Mouse (Mus musculus) megakaryocyte, embryonic 14.5 days (primary cell): ENCODE measurements around the gene Lhfp. TPM values are rescaled to one million over a fixed set of nuclear protein-coding genes. Genes with fewer than 3 reads are reported as not detected.

Experiments used
- H3K27me3 ChIP-seq: replicated peaks from 2 replicates; pipeline ENCODE3; 2012; ENCODE audit warnings: inconsistent platforms
- H3K36me3 ChIP-seq: replicated peaks from 2 replicates; pipeline ENCODE3; 2012; ENCODE audit warnings: low read length, inconsistent platforms, mixed read lengths
- H3K4me1 ChIP-seq: 2 replicates; pipeline ENCODE4 v1.6.1; 2012; ENCODE audit warnings: inconsistent platforms
- H3K4me3 ChIP-seq: replicated peaks from 2 replicates; pipeline ENCODE3; 2012; ENCODE audit warnings: moderate library complexity, mild to moderate bottlenecking, inconsistent platforms
- H3K9me3 ChIP-seq: 2 replicates; pipeline ENCODE4 v1.6.1; 2012; ENCODE audit warnings: inconsistent platforms
- FLI1 ChIP-seq: IDR thresholded peaks from 2 replicates; pipeline ENCODE4 v1.6.1; 2012; ENCODE audit warnings: low read length, inconsistent platforms, mixed read lengths
- GATA1 ChIP-seq: IDR thresholded peaks from 3 replicates; pipeline ENCODE4 v1.6.1; 2012; ENCODE audit warnings: mixed read lengths, low read length, inconsistent platforms, borderline replicate concordance
- polyA plus RNA-seq: library from polyadenylated mRNA; stranded (reverse); fragments of >175 nt; gene quantifications from 2 replicates; pipeline ENCODE4 v1.2.3, GENCODE M21; 2012; ENCODE audit warnings: low replicate concordance; ENCODE audit not compliant: insufficient read depth

The Lhfp gene
- polyA plus RNA-seq, 1 experiment = 1.0 TPM

DNA sequence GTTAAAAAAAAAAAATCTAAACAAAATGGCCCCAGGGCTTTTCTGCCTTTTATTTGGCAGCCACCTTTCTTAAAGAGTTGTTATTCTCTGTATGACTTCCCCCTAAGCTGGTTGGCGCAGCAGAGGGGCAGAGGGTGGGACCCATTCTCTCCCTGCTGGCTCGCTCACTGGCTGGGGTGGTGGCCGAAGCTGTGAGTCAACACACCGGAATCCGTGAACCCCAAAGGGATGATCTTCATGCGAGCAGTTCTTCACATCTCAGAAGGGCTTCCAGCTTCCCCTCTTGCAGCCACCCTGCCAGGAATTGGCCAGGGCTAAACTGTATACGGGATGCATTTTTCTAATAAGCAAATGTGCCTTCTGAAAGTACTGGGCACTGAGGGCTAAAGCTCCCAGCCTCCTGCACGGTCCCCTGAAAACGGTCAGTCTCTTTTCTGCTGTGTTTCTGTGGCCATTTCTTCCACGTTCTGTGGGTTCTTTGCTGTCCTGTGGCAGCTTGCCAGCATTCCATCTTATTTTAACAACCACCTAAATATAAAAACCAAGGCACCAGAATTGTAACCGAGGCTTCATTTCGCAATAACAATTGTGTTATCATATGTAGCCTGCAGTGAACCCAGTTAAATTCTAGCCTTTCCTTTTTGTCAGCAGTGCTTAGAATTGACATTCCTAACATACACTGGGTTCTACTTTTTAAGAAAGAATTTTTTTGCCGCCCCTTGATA, 22.3 kb downstream of the Lhfp start:
- no peak overlapping the region for H3K4me3 ChIP-seq
- H3K36me3 ChIP-seq = no peaks in the 10 kb centered on the region
- H3K9me3 ChIP-seq = peaks cover 7% of the 10 kb centered on the region; the same call in 1 of the 2 replicates
- no peaks in the 10 kb centered on the region for H3K27me3 ChIP-seq
- peaks cover 9% of the 10 kb centered on the region for H3K4me1 ChIP-seq
- TF ChIP-seq FLI1 (no peak), GATA1 (no peak)

DNA sequence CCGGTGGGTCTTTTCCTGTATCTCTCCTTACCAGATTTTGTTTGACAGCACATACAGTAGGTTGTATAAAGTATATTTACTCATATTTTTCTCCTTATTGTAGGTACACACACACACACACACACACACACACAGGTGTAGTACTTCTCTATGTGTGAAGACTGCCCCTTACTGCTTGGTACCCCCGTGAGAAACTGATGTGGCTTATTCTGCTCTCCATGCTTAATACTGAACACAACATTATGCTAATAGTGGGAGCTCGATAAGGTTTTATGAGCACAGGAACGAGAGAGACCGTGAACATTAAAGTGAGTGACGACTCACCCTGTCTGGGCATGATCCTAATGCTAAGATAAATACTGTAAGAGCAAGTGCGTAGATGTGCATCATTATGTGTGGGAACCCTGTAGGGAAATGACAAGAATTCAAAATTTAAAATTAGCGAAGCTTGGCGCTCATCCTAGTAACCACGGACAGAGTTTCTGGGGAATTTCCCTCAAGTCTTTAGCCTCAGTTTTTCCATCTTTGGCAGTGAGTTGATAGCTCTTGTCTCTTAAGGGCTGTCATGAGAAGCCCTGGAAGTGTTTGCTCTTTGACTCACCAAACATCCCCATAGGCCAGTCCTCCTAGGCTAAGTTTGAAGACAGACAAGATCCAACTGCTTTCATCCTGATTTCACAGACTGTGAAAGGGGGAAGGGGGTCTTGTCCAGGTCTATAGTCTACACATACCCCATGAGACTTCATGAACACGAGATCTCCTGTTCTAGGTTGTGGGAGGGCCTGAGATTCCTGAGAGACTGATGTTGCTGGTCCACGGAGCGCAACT, 24.2 kb downstream of the Lhfp start:
- H3K4me3 ChIP-seq = no peak overlapping the region
- no peak for TF ChIP-seq FLI1
- no peak for TF ChIP-seq GATA1
- H3K4me1 ChIP-seq = no peaks in the 10 kb centered on the region
- H3K9me3 ChIP-seq = peaks cover 7% of the 10 kb centered on the region; the same call in 1 of the 2 replicates
- no peaks in the 10 kb centered on the region for H3K36me3 ChIP-seq
- no peaks in the 10 kb centered on the region for H3K27me3 ChIP-seq

GRCm38 (mm10) chr3:53066095-53066372, 24.7 kb downstream of the Lhfp start:
- no peaks in the 10 kb centered on the region for H3K36me3 ChIP-seq
- no peaks in the 10 kb centered on the region for H3K4me1 ChIP-seq
- H3K4me3 ChIP-seq = no peak overlapping the region
- peaks cover 7% of the 10 kb centered on the region; the same call in 1 of the 2 replicates for H3K9me3 ChIP-seq
- H3K27me3 ChIP-seq = no peaks in the 10 kb centered on the region
- no peak for TF ChIP-seq FLI1
- no peak for TF ChIP-seq GATA1

DNA sequence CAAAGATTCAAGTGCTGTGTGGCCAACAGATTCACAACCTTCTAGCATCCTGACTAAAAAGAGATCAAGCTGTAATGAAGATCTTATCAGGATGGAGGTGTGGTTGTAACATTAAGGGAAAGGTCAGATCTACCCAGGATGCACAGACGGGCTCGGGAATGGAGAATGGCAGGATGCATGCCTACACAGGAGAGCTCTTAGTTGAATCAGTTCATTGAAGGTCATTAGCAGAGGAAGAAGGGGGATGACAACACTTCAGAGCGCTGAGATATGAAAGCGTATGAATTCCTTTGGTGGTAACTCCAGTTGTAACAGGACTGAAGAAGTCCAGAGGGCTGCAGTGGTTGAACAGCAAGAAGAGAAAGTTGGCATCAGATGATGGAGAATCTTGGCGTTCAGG, 27.1 kb downstream of the Lhfp start:
- Histone ChIP-seq H3K36me3 (no peaks in the 10 kb centered on the region), H3K9me3 (peaks cover 7% of the 10 kb centered on the region; the same call in 1 of the 2 replicates), H3K4me1 (no peaks in the 10 kb centered on the region), H3K27me3 (no peaks in the 10 kb centered on the region), H3K4me3 (no peak overlapping the region)
- no peak for TF ChIP-seq GATA1
- no peak for TF ChIP-seq FLI1

GRCm38 (mm10) chr3:53074264-53074663, 32.9 kb downstream of the Lhfp start:
- TF ChIP-seq FLI1 (no peak), GATA1 (no peak)
- H3K27me3 ChIP-seq = no peaks in the 10 kb centered on the region
- H3K4me1 ChIP-seq = no peaks in the 10 kb centered on the region
- H3K4me3 ChIP-seq = no peak overlapping the region
- H3K9me3 ChIP-seq = no peaks in the 10 kb centered on the region
- H3K36me3 ChIP-seq = no peaks in the 10 kb centered on the region

GRCm38 (mm10) chr3:53074761-53075160, 33.4 kb downstream of the Lhfp start:
- Histone ChIP-seq H3K4me1 (no peaks in the 10 kb centered on the region), H3K4me3 (no peak overlapping the region), H3K9me3 (no peaks in the 10 kb centered on the region), H3K27me3 (no peaks in the 10 kb centered on the region), H3K36me3 (no peaks in the 10 kb centered on the region)
- TF ChIP-seq FLI1 (no peak), GATA1 (no peak)

DNA sequence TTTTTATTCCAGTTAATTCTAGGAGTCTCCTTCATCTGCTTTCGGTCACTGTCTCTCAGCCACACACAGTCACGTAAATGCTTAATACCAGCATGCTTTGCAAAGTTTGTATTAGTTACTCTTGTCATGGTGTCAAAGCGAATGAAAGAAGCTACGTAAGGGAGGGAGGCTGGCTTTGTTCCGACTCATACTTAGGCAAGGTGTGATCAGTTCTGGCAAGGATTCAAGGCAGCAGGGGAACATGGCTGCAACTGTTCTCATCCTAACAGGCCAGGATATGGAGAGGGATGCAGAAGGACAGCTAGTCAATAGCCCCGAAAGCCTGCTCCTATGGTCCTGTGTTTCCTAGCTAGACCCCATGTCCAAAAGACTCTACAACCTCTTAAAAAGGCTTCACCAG, 39.0 kb downstream of the Lhfp start:
- Histone ChIP-seq H3K4me1 (no peaks in the 10 kb centered on the region), H3K4me3 (no peak overlapping the region), H3K9me3 (no peaks in the 10 kb centered on the region), H3K27me3 (peaks cover 2% of the 10 kb centered on the region), H3K36me3 (no peaks in the 10 kb centered on the region)
- TF ChIP-seq GATA1 = no peak
- no peak for TF ChIP-seq FLI1

- no peaks in the 10 kb centered on the region for H3K9me3 ChIP-seq
- no peaks in the 10 kb centered on the region for H3K4me1 ChIP-seq
- TF ChIP-seq FLI1 (no peak), GATA1 (no peak)
- H3K36me3 ChIP-seq = no peaks in the 10 kb centered on the region
- peaks cover 2% of the 10 kb centered on the region for H3K27me3 ChIP-seq
- no peak overlapping the region for H3K4me3 ChIP-seq
Measured at GRCm38 (mm10) chr3:53080710-53081109, 39.4 kb downstream of the Lhfp start.

- Histone ChIP-seq H3K4me1 (no peaks in the 10 kb centered on the region), H3K27me3 (peaks cover 2% of the 10 kb centered on the region), H3K4me3 (no peak overlapping the region), H3K36me3 (no peaks in the 10 kb centered on the region), H3K9me3 (no peaks in the 10 kb centered on the region)
- TF ChIP-seq FLI1 = no peak
- TF ChIP-seq GATA1 = no peak
Measured at GRCm38 (mm10) chr3:53083717-53084116, 42.4 kb downstream of the Lhfp start.

GRCm38 (mm10) chr3:53084806-53085205, 43.5 kb downstream of the Lhfp start:
- H3K4me1 ChIP-seq = no peaks in the 10 kb centered on the region
- no peak overlapping the region for H3K4me3 ChIP-seq
- TF ChIP-seq GATA1 (no peak), FLI1 (no peak)
- H3K9me3 ChIP-seq = no peaks in the 10 kb centered on the region
- H3K27me3 ChIP-seq = peaks cover 2% of the 10 kb centered on the region
- no peaks in the 10 kb centered on the region for H3K36me3 ChIP-seq
